Mouse (Mus musculus) heart, postnatal 36 days (tissue): ENCODE measurements around the gene Elovl5. TPM values are rescaled to one million over a fixed set of nuclear protein-coding genes. Genes with fewer than 3 reads are reported as not detected.

Experiments used
- DNase-seq, 2 experiments: peaks; one replicate each; pipeline ENCODE4 v3.0.0; 2021 to 2022
- intact Hi-C: fragments of 180-260 bp; cut with DNase I; formaldehyde crosslinking; loops from one replicate; pipeline ENCODE4 v1.15.1; 2025
- total RNA-seq, 2 experiments: library from RNA; stranded (reverse); gene quantifications; 2 replicates each; pipeline ENCODE4 v1.2.3; 2021

Gene Elovl5
- 10 to 100 TPM; 28.8 to 35.2 TPM for total RNA-seq

GRCm38 (mm10) chr9:77917074-77917621 lies at the start of gene Elovl5:
Elovl5 (plus strand) TSS chr9:77917364.
- intact Hi-C loops: loop anchor here (10.0 kb wide), 1 partner anchor 258 kb away; no protein-coding TSS in a partner anchor

GRCm38 (mm10) chr9:77891501-77891900 lies 25.7 kb upstream of the Elovl5 start:
- DNase-seq: no peak
- intact Hi-C loops: no loop called here

More at GRCm38 (mm10) chr9:77917074-77917621, at the start of gene Elovl5:
- peak; percentile 98 for DNase-seq

GRCm38 (mm10) chr9:77898551-77898950 lies 18.6 kb upstream of the Elovl5 start:
- DNase-seq: no peak
- intact Hi-C loops: no loop called here

GRCm38 (mm10) chr9:77904133-77904532 lies 13.0 kb upstream of the Elovl5 start:
- intact Hi-C loops: no loop called here
- DNase-seq: no peak

- intact Hi-C loops: loop anchor here (1.0 to 10.0 kb wide), 4 partner anchors 72 to 265 kb away; no protein-coding TSS in a partner anchor
- no peak for DNase-seq
These were observed 7.4 kb upstream of the Elovl5 start for GRCm38 (mm10) chr9:77909572-77910269.

- DNase-seq: peak; percentile 92 to 96
- intact Hi-C loops: loop anchor here (1.0 to 10.0 kb wide), 3 partner anchors 96 to 264 kb away; no protein-coding TSS in a partner anchor
These were observed 6.6 kb upstream of the Elovl5 start for GRCm38 (mm10) chr9:77910270-77911240.

GRCm38 (mm10) chr9:77911508-77912229 lies 5.5 kb upstream of the Elovl5 start:
- no peak for DNase-seq
- intact Hi-C loops: loop anchor here (2.0 to 10.0 kb wide), 3 partner anchors 95 to 263 kb away; no protein-coding TSS in a partner anchor

GRCm38 (mm10) chr9:77912246-77912645 lies 4.9 kb upstream of the Elovl5 start:
- intact Hi-C loops: loop anchor here (2.0 to 10.0 kb wide), 2 partner anchors 163 to 263 kb away; no protein-coding TSS in a partner anchor
- no peak for DNase-seq

- intact Hi-C loops: loop anchor here (10.0 kb wide), 1 partner anchor 260 kb away; no protein-coding TSS in a partner anchor
These were observed 2.5 kb upstream of the Elovl5 start for GRCm38 (mm10) chr9:77914616-77915015.

GRCm38 (mm10) chr9:77915791-77916190 lies 1.4 kb upstream of the Elovl5 start:
- intact Hi-C loops: loop anchor here (10.0 kb wide), 1 partner anchor 259 kb away; no protein-coding TSS in a partner anchor
- DNase-seq: no peak

More at GRCm38 (mm10) chr9:77914616-77915015, 2.5 kb upstream of the Elovl5 start:
- no peak for DNase-seq

- intact Hi-C loops: loop anchor here (2.0 to 10.0 kb wide), 2 partner anchors 83 to 257 kb away; no protein-coding TSS in a partner anchor
- DNase-seq: peak in 1 of 2 experiments; percentile 46
These were observed 513 bp downstream of the Elovl5 start for GRCm38 (mm10) chr9:77917622-77918131.

- no peak for DNase-seq
- intact Hi-C loops: loop anchor here (2.0 to 10.0 kb wide), 2 partner anchors 83 to 257 kb away; no protein-coding TSS in a partner anchor
These were observed 1.0 kb downstream of the Elovl5 start for GRCm38 (mm10) chr9:77918211-77918610.

- no peak for DNase-seq
- intact Hi-C loops: loop anchor here (2.0 to 10.0 kb wide), 2 partner anchors 82 to 256 kb away; no protein-coding TSS in a partner anchor
These were observed 2.0 kb downstream of the Elovl5 start for GRCm38 (mm10) chr9:77918961-77919670.

- intact Hi-C loops: no loop called here
- DNase-seq: no peak
These were observed 3.3 kb downstream of the Elovl5 start for GRCm38 (mm10) chr9:77920481-77920880.

GRCm38 (mm10) chr9:77921366-77922260 lies 4.4 kb downstream of the Elovl5 start:
- intact Hi-C loops: no loop called here
- no peak for DNase-seq

GRCm38 (mm10) chr9:77923774-77924173 lies 6.6 kb downstream of the Elovl5 start:
- intact Hi-C loops: no loop called here
- DNase-seq: no peak

GRCm38 (mm10) chr9:77924199-77924598 lies 7.0 kb downstream of the Elovl5 start:
- no peak for DNase-seq
- intact Hi-C loops: no loop called here

GRCm38 (mm10) chr9:77926151-77926550 lies 9.0 kb downstream of the Elovl5 start:
- DNase-seq: no peak
- intact Hi-C loops: no loop called here
